Mouse (Mus musculus): Measurements from ENCODE around the gene Kif7. TPM values are rescaled to one million over a fixed set of nuclear protein-coding genes. Genes with fewer than 3 reads are reported as not detected.

The Kif7 gene
- total RNA-seq, 2 experiments from 2014 or later, result 2.2 to 2.5 TPM

GRCm38 (mm10) chr7:79729169-79729568 lies 13.6 kb upstream of the Kif7 start:
- intact Hi-C loops (cut with DNase I), result loop anchor here (1.0 to 5.0 kb wide), 3 partner anchors 62 to 232 kb away; no protein-coding TSS in a partner anchor

GRCm38 (mm10) chr7:79728219-79728618 lies 12.7 kb upstream of the Kif7 start:
- DNase-seq, result peak; percentile 71 to 79
- intact Hi-C loops (cut with DNase I), result loop anchor here (5.0 kb wide), 2 partner anchors 61 to 231 kb away; no protein-coding TSS in a partner anchor

More at GRCm38 (mm10) chr7:79729169-79729568, 13.6 kb upstream of the Kif7 start:
- DNase-seq, result peak; percentile 76 to 86

GRCm38 (mm10) chr7:79727091-79727490 lies 11.6 kb upstream of the Kif7 start:
- intact Hi-C loops (cut with DNase I), result loop anchor here (2.0 to 5.0 kb wide), 3 partner anchors 16 to 230 kb away; no protein-coding TSS in a partner anchor
- DNase-seq, result peak; percentile 66 to 72

- intact Hi-C loops (cut with DNase I), result no loop called here
- peak; percentile 70 to 72 for DNase-seq
Measured at GRCm38 (mm10) chr7:79721386-79721977, 6.0 kb upstream of the Kif7 start.

- intact Hi-C loops (cut with DNase I), result loop anchor here (2.0 kb wide), 1 partner anchor 16 kb away; no protein-coding TSS in a partner anchor
Measured at GRCm38 (mm10) chr7:79710831-79711230, 4.7 kb downstream of the Kif7 start.

DNA sequence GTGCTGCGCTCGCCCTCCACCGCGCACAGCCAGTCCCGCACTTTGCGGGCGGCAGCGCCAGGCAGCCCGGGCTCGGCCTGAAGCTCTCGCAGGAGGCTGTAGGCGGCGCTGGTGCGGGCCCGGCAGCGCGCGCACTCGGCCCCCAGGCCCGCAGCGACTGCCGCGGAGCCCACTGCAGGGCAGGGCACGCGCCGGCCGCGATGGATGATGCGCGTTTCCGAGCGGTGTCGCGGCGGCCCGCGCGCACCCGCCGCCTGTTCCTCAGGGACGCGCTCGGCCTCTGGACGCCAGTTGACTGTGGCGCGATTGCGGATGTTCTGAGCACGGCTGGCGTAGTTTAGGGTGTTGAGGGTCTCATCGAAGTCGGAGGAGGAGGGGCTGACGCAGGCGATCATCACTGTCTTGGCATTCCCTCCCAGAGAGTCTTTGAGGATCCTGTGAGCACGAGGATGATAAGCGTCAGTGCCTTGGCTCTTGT lies 5.4 kb downstream of the Kif7 start:
- intact Hi-C loops (cut with DNase I), result loop anchor here (2.0 kb wide), 1 partner anchor 17 kb away; no protein-coding TSS in a partner anchor
- peak; percentile 34 to 40 for DNase-seq

More at GRCm38 (mm10) chr7:79710831-79711230, 4.7 kb downstream of the Kif7 start:
- no peak for DNase-seq

DNA sequence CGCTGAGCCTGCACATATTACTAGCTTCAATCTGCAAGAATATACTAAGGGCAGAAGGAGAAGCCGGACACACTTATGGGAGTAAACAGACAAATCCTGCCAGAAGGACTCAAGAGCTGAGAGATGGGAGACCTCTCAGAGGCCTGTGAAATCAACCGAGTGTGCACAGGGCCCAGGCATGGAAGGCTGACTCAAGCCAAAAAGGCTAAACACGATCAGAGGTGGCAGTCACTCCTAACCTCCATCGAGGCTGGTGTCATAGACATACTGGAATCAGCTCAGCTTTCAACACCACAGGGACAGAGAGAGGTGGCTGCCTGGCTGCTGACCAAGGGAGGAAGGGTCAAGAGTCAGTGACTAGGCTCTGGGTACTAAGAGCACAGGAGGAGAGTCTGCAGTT lies 10.3 kb downstream of the Kif7 start:
- no peak for DNase-seq
- intact Hi-C loops (cut with DNase I), result no loop called here

DNA sequence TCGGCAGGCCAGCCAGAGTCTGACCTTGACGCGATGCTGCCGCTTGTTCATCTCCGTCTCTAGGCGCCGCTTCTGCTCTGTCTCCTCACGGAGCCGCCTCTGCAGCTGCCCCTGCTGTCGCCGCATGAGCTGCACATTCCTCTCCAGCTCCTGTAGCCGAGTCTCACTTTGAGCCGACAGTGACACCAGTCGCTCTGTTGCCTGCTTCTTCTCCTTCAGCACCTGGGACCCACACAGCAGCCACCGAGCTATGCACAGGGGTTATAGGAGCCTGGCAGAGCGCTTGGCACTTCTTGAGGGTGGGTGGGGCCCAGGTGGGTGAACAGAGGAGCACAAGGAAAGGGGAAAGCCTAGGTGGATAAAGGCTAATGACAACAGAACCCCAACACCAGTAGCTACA lies 12.8 kb downstream of the Kif7 start:
- intact Hi-C loops (cut with DNase I), result no loop called here
- no peak for DNase-seq

DNA sequence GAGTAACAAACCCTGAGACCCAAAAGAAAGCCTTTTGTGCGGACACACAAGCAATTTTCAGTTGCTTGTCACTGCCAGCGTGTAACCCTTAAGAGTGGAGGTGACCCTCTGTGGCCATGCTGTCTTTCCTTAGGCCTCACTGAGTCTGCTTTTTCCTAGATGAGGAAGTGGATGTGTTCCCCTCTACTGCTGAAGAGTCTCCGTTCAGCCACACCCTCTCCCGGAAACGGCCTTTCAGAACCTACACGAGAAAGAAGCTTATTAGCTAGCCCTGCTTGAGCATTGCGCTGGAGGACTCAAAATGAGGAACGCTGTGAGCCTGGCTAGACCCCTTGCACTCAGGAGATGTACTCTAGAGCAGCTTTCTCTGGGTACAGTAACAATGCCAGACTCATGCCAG lies 19.0 kb downstream of the Kif7 start:
- intact Hi-C loops (cut with DNase I), result no loop called here
- no peak for DNase-seq

- DNase-seq, result no peak
Measured at GRCm38 (mm10) chr7:79680231-79680630, 35.3 kb downstream of the Kif7 start.

GRCm38 (mm10) chr7:79679186-79679585 lies 36.3 kb downstream of the Kif7 start:
- no peak for DNase-seq

More at GRCm38 (mm10) chr7:79680231-79680630, 35.3 kb downstream of the Kif7 start:
- intact Hi-C loops (cut with DNase I), result no loop called here

DNA sequence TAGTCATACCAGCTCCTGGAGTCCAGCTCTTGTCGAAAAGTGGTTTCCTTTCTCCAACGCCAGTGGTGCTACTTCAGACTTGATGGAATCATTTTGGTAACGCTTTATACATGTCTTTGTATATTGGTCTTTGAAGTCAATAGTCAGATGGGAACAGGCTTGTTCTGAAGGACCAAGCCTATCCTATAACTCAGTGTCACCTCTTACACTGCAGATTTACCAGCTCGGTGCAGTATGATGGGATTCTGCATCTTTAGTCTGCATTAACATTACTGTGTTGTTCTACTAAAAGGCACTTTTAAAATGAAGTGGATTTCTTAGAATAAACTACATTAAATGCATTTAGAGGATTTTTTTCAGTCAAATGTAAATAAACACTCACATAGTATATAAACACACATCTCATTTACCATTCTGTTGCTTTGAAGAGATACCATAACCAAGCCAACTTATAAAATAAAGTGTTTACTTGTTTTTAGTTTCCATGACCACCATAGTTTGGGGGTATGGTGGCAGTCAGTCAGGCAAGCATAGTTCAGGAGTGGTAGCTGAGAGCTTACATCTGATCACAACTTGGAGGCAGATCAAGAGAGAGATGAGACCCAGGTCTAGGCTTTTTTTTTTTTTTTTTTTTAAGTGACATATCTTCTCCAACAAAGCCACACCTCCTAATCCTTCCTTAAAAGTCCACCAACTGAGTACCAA lies 44.5 kb downstream of the Kif7 start:
- DNase-seq, result no peak
- intact Hi-C loops (cut with DNase I), result no loop called here

More at GRCm38 (mm10) chr7:79679186-79679585, 36.3 kb downstream of the Kif7 start:
- intact Hi-C loops (cut with DNase I), result no loop called here

GRCm38 (mm10) chr7:79666690-79667089 lies 48.8 kb downstream of the Kif7 start:
- no peak for DNase-seq
- intact Hi-C loops (cut with DNase I), result loop anchor here (5.0 kb wide), 1 partner anchor 61 kb away; no protein-coding TSS in a partner anchor

GRCm38 (mm10) chr7:79661253-79661890 lies 54.1 kb downstream of the Kif7 start:
- intact Hi-C loops (cut with DNase I), result no loop called here

DNA sequence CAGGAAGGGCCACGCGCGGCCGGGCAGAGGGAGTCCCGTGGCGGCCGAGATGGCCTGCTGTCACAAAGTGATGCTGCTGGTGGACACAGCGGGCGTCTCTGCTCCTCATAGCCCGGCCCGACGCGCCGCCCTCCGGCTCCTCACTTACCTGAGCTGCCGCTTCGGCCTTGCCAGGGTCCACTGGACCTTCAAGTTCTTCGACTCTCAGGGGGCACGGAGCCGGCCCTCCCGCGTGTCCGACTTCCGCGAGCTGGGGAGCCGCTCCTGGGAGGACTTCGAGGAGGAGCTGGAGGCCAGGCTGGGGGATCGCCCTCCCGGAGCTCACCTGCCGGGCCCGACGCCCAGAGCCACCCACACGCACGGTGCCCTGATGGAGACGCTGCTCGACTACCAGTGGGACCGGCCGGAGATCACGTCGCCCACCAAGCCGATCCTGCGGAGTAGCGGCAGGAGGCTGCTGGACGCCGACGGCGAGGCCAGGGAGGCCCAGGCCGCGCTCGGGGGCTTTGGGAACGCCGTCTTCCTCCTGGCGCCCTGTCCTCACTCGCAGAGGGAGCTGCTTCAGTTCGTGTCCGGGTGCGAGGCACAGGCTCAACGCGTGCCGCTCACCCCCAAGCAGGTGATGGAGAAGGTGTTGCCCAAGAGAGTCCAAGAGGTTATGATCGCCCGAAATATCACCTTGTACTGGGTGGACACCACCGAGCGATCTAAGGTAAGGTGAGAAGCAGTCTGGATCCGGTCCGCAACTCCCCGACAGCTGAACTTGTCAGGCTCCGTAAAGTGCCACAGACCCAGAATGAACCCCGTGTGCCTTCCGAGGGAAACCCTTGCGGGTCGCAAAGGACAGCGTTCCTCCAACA lies 55.0 kb downstream of the Kif7 start:
- intact Hi-C loops (cut with DNase I), result no loop called here
- DNase-seq, result no peak

More at GRCm38 (mm10) chr7:79661253-79661890, 54.1 kb downstream of the Kif7 start:
- no peak for DNase-seq

- intact Hi-C loops (cut with DNase I), result no loop called here
- peak; percentile 94 to 96 for DNase-seq
Measured at GRCm38 (mm10) chr7:79659578-79660290, 55.8 kb downstream of the Kif7 start, which contains the start of gene Ticrr. Ticrr (plus strand) TSS chr7:79660196.

DNA sequence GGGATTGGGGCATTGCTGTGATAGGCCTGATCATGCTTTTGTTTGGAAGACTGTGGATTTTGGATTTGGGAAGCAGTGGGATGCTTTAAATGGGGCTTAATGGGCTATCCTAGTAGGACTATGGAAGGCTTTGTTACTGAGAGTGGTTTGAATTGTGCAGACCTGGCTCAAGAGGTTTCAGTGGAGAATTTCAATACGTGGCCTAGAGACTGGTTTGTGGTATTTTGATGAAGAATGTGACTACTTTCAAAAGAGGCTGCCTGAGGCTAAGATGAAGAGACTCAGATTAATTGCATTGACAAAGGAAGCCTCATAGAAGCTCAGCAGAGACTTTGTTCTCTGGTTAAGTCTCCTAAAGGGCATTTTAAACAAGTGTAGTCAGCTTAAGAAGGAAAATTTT lies 60.9 kb downstream of the Kif7 start:
- no peak for DNase-seq
- intact Hi-C loops (cut with DNase I), result no loop called here

DNA sequence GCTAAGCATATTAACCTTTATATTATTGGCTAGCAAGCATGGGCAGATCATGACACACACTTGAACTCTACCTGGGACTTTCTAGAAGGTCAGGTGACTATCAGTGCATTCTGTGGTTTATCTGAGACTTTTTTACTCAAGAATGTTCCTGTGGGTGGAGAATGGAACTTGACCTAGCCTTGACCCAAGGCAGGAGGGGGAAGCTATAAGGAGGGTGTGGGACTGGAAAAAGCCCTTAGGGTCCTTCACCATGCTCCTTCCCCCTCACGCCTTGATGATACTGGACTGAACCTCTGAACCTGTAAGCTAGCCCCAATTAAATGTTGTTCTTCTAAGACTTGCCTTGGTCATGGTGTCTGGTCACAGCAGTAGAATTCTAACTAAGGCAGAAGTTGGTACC lies 61.3 kb downstream of the Kif7 start:
- DNase-seq, result no peak
- intact Hi-C loops (cut with DNase I), result no loop called here

GRCm38 (mm10) chr7:79649005-79649404 lies 66.5 kb downstream of the Kif7 start:
- intact Hi-C loops (cut with DNase I), result loop anchor here (2.0 kb wide), 1 partner anchor 152 kb away; no protein-coding TSS in a partner anchor
- peak; percentile 25 to 64 for DNase-seq
